Mouse (Mus musculus): ENCODE measurements around the gene Cenpn.

DNA sequence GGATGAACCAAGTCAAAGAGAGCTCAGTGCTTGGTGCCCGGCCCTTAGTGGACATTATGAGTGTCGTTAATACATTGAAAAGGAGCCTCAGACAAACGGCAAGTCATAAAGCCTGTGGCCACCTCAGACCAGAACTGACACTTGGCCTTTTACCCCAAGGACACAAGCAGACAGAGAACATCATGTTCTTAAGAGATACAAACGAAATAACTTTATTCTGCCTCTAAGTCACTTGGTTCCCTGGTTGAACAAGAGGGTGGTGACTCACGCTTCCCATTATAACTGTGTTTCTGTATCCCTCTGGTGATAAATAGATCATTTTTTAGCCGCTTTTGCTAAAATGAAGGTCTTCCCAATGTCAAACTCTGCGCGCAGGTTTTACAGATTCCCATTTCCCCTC, 47.5 kb upstream of the Cenpn start:
- TF ChIP-seq POLR2A (IDR thresholded peaks at IDR 0.05; ENCODE audit: insufficient read length, low read depth), result no peak
- no peak for TF ChIP-seq TCF3 (IDR thresholded peaks at IDR 0.05; ENCODE audit: insufficient read length, low read depth)
- no peak for TF ChIP-seq MYOG (IDR thresholded peaks at IDR 0.05; ENCODE audit: control insufficient read depth in 1 of 3, insufficient read depth in 1 of 3, insufficient read length in 2 of 3, low read depth in 2 of 3)
- TF ChIP-seq POLR2AphosphoS2 (IDR thresholded peaks at IDR 0.05; ENCODE audit: insufficient read length, low read depth), result no peak
- no peak for TF ChIP-seq MAX (IDR thresholded peaks at IDR 0.05; ENCODE audit: low read depth)
- TF ChIP-seq USF1 (IDR thresholded peaks at IDR 0.05; ENCODE audit: low read depth), result no peak
- TF ChIP-seq E2F4 (IDR thresholded peaks at IDR 0.05; ENCODE audit: insufficient read depth), result no peak
- TF ChIP-seq REST (IDR thresholded peaks at IDR 0.05; ENCODE audit: insufficient read depth, insufficient read length), result no peak
- no peak for TF ChIP-seq MYOD1 (IDR thresholded peaks at IDR 0.05; ENCODE audit: control insufficient read depth in 1 of 3, insufficient read length in 2 of 3, low read depth in 2 of 3)

All from myocyte (in vitro differentiated cells).